Mouse (Mus musculus) liver, embryonic 13.5 days (tissue): ENCODE results near the gene Mief2. TPM values are rescaled to one million over a fixed set of nuclear protein-coding genes. Genes with fewer than 3 reads are reported as not detected.

Experiments
- ATAC-seq: fragments of 200-750 bp; cut with Nextera tagmentation; 2 replicates; pipeline ENCODE4 v1.8.0; 2017; ENCODE audit warnings: low read depth, mild to moderate bottlenecking, moderate number of reproducible peaks, moderate library complexity
- DNase-seq: peaks from one replicate; pipeline ENCODE4 v3.0.0; 2022
- H3K27ac ChIP-seq: fragments of 300-500 bp; sonication (generic); 2 replicates; pipeline ENCODE4 v1.5.1; 2015; ENCODE audit warnings: moderate library complexity, mild to moderate bottlenecking, inconsistent platforms
- H3K27me3 ChIP-seq: fragments of 300-500 bp; sonication (generic); 2 replicates; pipeline ENCODE4 v1.6.1; 2015; ENCODE audit warnings: mild to moderate bottlenecking, inconsistent platforms
- H3K36me3 ChIP-seq: fragments of 300-500 bp; sonication (generic); 2 replicates; pipeline ENCODE4 v1.6.1; 2015; ENCODE audit warnings: mild to moderate bottlenecking, inconsistent platforms
- H3K4me1 ChIP-seq: fragments of 300-500 bp; sonication (generic); replicated peaks from 2 replicates; pipeline ENCODE4 v1.6.1; 2015; ENCODE audit warnings: inconsistent platforms
- H3K4me2 ChIP-seq: fragments of 300-500 bp; sonication (generic); 2 replicates; pipeline ENCODE4 v1.6.1; 2015; ENCODE audit warnings: inconsistent platforms, mild to moderate bottlenecking, moderate library complexity
- H3K4me3 ChIP-seq: fragments of 300-500 bp; sonication (generic); replicated peaks from 2 replicates; pipeline ENCODE4 v1.5.1; 2015; ENCODE audit warnings: mild to moderate bottlenecking, inconsistent platforms
- H3K9ac ChIP-seq: fragments of 300-500 bp; sonication (generic); 2 replicates; pipeline ENCODE4 v1.6.1; 2015; ENCODE audit warnings: mild to moderate bottlenecking, inconsistent platforms
- H3K9me3 ChIP-seq: fragments of 300-500 bp; sonication (generic); replicated peaks from 2 replicates; pipeline ENCODE4 v1.6.1; 2016; ENCODE audit warnings: inconsistent platforms
- WGBS: fragments of 180-500 bp; shearing (Covaris S2); methylation state at CpG from one replicate; pipeline ENCODE4 v1.1.7; 2015; ENCODE audit not compliant: insufficient replicate concordance; 5-methylcytosine and 5-hydroxymethylcytosine counted together
- polyA plus RNA-seq: library from polyadenylated mRNA; unstranded; fragments of >200 nt; fragmentation: Nextera tagmentation; extraction: Ambion mirVana; gene quantifications from 2 replicates; pipeline ENCODE4 v1.2.1, GENCODE M21; 2015

Gene Mief2
- polyA plus RNA-seq, 1 experiment from 2014 or later = 3.0 TPM

GRCm38 (mm10) chr11:60726601-60727391, 1.4 kb upstream of the Mief2 start, which contains the start of gene Flii:
Flii (minus strand) TSS chr11:60727263.
- Histone ChIP-seq H3K4me3 (peak within 1 kb of the TSS; percentile 87), H3K4me2 (peak within 1 kb of the TSS; percentile 94), H3K27me3 (no peaks in the 10 kb centered on the region), H3K4me1 (peaks cover 37% of the 10 kb centered on the region), H3K9me3 (no peaks in the 10 kb centered on the region), H3K36me3 (peaks cover 41% of the 10 kb centered on the region), H3K9ac (peak within 1 kb of the TSS; percentile 85), H3K27ac (peak within 1 kb of the TSS; percentile 82)
- ATAC-seq (peak; percentile 79), DNase-seq (peak; percentile 78)
- under 1% methylated on average over 62 of the region's 71 CpGs for WGBS

DNA sequence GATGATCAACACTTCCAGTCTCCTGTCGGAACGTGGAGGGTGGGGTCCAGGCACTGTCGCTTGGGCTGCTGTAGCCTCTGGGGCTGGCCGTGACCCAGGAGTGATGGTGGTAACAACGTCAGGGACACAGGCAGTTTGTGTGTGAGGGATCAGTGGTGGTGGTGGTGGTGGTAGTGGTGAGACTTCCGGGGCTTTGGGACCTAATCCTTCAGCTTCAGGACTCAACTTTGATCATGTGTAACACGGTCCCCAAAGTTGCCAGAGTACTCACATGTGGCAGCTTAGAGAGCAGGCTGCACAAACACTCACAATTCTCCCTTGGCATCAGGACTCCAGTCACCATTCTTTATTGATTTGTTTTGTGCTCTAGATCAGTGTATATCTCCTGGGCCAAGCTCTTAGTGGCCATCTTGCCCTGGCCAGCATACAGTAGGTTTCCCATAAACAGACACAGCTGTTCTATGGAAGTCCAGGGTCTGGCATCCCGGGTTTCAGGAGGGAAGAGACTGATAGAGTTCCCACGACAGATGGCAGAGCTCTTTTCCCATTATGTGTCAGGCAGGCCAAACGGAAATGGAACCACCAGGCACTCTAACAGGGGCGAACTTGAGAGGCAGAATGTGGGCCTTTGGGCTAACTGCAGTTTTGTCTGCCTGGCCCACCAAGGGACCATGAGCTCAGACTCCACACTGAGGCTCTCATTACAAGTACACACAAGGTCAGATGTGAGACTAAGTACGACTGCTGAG, 632 bp upstream of the Mief2 start:
- no peaks in the 10 kb centered on the region for H3K27me3 ChIP-seq
- H3K4me3 ChIP-seq = peak overlapping the region; percentile 87
- DNase-seq (no peak), ATAC-seq (peak; percentile 9)
- peak overlapping the region; percentile 94 for H3K4me2 ChIP-seq
- peaks cover 37% of the 10 kb centered on the region for H3K4me1 ChIP-seq
- 6% methylated on average over 12 of the region's 12 CpGs for WGBS
- peak overlapping the region; percentile 85 for H3K9ac ChIP-seq
- peak overlapping the region; percentile 82 for H3K27ac ChIP-seq
- H3K36me3 ChIP-seq = peaks cover 36% of the 10 kb centered on the region
- no peaks in the 10 kb centered on the region for H3K9me3 ChIP-seq

DNA sequence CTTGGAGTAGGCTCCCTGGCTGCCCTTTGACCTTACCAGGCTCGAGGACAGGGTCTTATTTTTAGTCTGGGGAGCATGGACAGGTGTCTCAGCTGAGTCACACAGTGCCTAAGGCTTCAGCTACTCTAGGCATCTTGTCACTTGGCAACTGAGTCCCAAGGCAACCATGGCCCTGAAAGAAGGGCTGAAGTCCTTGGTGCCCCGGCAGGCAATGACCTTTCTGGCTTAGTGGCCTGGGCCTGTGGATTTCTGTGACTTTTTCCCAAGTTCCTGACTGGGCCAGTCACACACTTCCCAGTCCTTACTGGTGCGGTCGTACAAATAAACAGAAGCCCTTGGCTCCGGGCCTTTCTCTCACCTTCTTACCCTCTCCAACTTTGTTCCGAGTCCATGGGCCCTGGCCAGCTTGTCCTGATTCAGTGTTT, 1.0 kb downstream of the Mief2 start:
- H3K4me3 ChIP-seq = peak overlapping the region; percentile 87
- 74% methylated on average over 6 of the region's 6 CpGs for WGBS
- ATAC-seq (no peak), DNase-seq (no peak)
- no peaks in the 10 kb centered on the region for H3K9me3 ChIP-seq
- H3K4me1 ChIP-seq = peaks cover 41% of the 10 kb centered on the region
- H3K9ac ChIP-seq = peak overlapping the region; percentile 69
- H3K27ac ChIP-seq = peak overlapping the region; percentile 82
- H3K36me3 ChIP-seq = peaks cover 21% of the 10 kb centered on the region
- no peaks in the 10 kb centered on the region for H3K27me3 ChIP-seq
- peak overlapping the region; percentile 94 for H3K4me2 ChIP-seq

GRCm38 (mm10) chr11:60730169-60730568, 2.0 kb downstream of the Mief2 start:
- DNase-seq = no peak
- no peak for ATAC-seq
- Histone ChIP-seq H3K27ac (no peak overlapping the region), H3K4me1 (peaks cover 42% of the 10 kb centered on the region), H3K27me3 (no peaks in the 10 kb centered on the region), H3K4me2 (no peak overlapping the region), H3K9ac (no peak overlapping the region), H3K36me3 (peaks cover 14% of the 10 kb centered on the region; the same call in 1 of the 2 replicates), H3K4me3 (no peak overlapping the region), H3K9me3 (no peaks in the 10 kb centered on the region)
- WGBS = 69% methylated on average over 9 of the region's 9 CpGs

DNA sequence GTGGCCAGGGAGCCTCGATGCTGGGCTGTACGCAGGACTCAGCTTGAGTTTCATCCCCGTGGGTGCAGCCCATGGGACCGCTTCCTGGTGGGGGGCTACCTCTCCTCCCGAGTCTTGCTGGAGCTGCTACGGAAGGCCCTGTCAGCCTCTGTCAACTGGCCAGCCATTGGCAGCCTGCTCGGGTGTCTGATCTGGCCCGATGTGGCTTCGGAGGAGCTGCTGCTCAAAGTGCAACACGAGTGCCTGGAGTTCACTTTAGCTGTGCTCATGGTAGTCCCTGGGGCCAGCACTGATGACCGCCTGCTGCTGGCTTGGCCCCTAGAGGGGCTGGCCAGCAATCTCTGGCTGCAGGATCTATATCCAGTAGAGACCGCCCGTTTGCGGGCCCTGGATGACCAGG, 3.1 kb downstream of the Mief2 start:
- H3K36me3 ChIP-seq = peaks cover 14% of the 10 kb centered on the region; the same call in 1 of the 2 replicates
- no peaks in the 10 kb centered on the region for H3K27me3 ChIP-seq
- DNase-seq = no peak
- H3K4me3 ChIP-seq = no peak overlapping the region
- H3K27ac ChIP-seq = no peak overlapping the region
- peaks cover 36% of the 10 kb centered on the region for H3K4me1 ChIP-seq
- ATAC-seq = no peak
- no peak overlapping the region for H3K9ac ChIP-seq
- H3K4me2 ChIP-seq = no peak overlapping the region
- H3K9me3 ChIP-seq = no peaks in the 10 kb centered on the region
- 82% methylated on average over 14 of the region's 14 CpGs for WGBS

- Histone ChIP-seq H3K4me1 (peaks cover 26% of the 10 kb centered on the region), H3K36me3 (peaks cover 23% of the 10 kb centered on the region), H3K9ac (no peak overlapping the region), H3K4me2 (no peak overlapping the region), H3K27ac (no peak overlapping the region), H3K4me3 (no peak overlapping the region), H3K9me3 (no peaks in the 10 kb centered on the region), H3K27me3 (no peaks in the 10 kb centered on the region)
- no peak for ATAC-seq
- 66% methylated on average over 2 of the region's 2 CpGs for WGBS
- no peak for DNase-seq
These were observed 6.0 kb downstream of the Mief2 start for GRCm38 (mm10) chr11:60734206-60734605.

DNA sequence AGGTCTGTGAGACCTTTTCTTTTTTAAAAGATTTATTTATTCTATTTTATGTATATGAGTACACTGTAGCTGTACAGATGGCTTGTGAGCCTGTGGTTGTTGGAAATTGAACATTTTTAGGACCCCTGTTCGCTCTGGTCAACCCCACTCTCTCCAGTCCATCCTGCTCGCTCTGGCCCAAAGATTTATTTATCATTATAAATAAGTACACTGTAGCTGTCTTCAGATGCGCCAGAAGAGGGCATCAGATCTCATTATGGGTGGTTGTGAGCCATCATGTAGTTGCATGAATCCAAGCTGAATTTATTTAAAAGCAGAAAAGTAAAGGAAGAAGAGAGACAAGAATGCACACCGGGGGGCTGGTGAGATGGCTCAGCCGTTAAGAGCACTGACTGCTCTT, 7.0 kb downstream of the Mief2 start:
- Histone ChIP-seq H3K36me3 (peaks cover 33% of the 10 kb centered on the region), H3K9me3 (no peaks in the 10 kb centered on the region), H3K4me1 (peaks cover 20% of the 10 kb centered on the region), H3K27ac (no peak overlapping the region), H3K4me2 (no peak overlapping the region), H3K4me3 (no peak overlapping the region), H3K27me3 (no peaks in the 10 kb centered on the region), H3K9ac (no peak overlapping the region)
- DNase-seq (no peak), ATAC-seq (no peak)
- 74% methylated on average over 5 of the region's 5 CpGs for WGBS

GRCm38 (mm10) chr11:60736491-60736890, 8.3 kb downstream of the Mief2 start:
- peaks cover 20% of the 10 kb centered on the region for H3K4me1 ChIP-seq
- DNase-seq (no peak), ATAC-seq (no peak)
- H3K4me2 ChIP-seq = no peak overlapping the region
- WGBS = 64% methylated on average over 3 of the region's 3 CpGs
- no peaks in the 10 kb centered on the region for H3K9me3 ChIP-seq
- H3K27me3 ChIP-seq = no peaks in the 10 kb centered on the region
- 0 out of 2 replicates have a peak overlapping the region, but pooled peaks have one; percentile 40 for H3K27ac ChIP-seq
- H3K4me3 ChIP-seq = no peak overlapping the region
- H3K9ac ChIP-seq = no peak overlapping the region
- peaks cover 37% of the 10 kb centered on the region for H3K36me3 ChIP-seq

- ATAC-seq (no peak), DNase-seq (no peak)
These were observed 9.3 kb downstream of the Mief2 start for GRCm38 (mm10) chr11:60737450-60737849.

DNA sequence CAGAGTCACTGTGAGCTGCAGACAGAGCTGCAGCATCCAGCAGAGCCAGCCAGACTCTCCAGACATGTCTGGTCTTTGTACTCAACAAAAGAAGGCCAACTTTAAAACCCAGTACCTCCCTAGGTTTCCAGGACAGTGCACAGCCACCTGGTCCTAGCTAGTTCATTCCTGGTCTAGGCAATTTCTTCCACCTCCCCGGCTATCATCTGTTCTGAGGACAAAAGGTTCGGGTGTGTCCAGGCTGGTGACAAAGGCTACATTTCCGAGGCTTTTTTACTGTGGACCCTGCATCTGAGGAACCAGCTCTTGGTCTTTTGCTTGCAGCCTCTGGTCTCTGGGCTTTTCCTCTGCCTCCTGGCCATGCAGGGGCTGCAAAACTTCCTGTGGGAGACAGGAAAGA, 12.1 kb downstream of the Mief2 start:
- DNase-seq (no peak), ATAC-seq (no peak)
- no peaks in the 10 kb centered on the region for H3K9me3 ChIP-seq
- H3K4me3 ChIP-seq = no peak overlapping the region
- H3K4me2 ChIP-seq = no peak overlapping the region
- H3K27ac ChIP-seq = no peak overlapping the region
- H3K27me3 ChIP-seq = no peaks in the 10 kb centered on the region
- H3K36me3 ChIP-seq = peaks cover 66% of the 10 kb centered on the region
- peaks cover 15% of the 10 kb centered on the region for H3K4me1 ChIP-seq
- no peak overlapping the region for H3K9ac ChIP-seq
- WGBS = 70% methylated on average over 3 of the region's 3 CpGs

More at GRCm38 (mm10) chr11:60737450-60737849, 9.3 kb downstream of the Mief2 start:
- Histone ChIP-seq H3K36me3 (peaks cover 44% of the 10 kb centered on the region), H3K9me3 (no peaks in the 10 kb centered on the region), H3K27ac (peak overlapping the region; percentile 18; the same call in 1 of the 2 replicates), H3K9ac (0 out of 2 replicates have a peak overlapping the region, but pooled peaks have one; percentile 3), H3K4me1 (peaks cover 20% of the 10 kb centered on the region), H3K27me3 (no peaks in the 10 kb centered on the region), H3K4me2 (0 out of 2 replicates have a peak overlapping the region, but pooled peaks have one; percentile 2), H3K4me3 (no peak overlapping the region)

- Histone ChIP-seq H3K9me3 (no peaks in the 10 kb centered on the region), H3K4me3 (no peak overlapping the region), H3K4me1 (no peaks in the 10 kb centered on the region), H3K27ac (no peak overlapping the region), H3K36me3 (peaks cover 86% of the 10 kb centered on the region), H3K9ac (no peak overlapping the region), H3K4me2 (no peak overlapping the region), H3K27me3 (no peaks in the 10 kb centered on the region)
- DNase-seq (no peak), ATAC-seq (no peak)
- WGBS = 79% methylated on average over 7 of the region's 7 CpGs
These were observed 27.4 kb downstream of the Mief2 start for GRCm38 (mm10) chr11:60755570-60755969.
